Mouse (Mus musculus): ENCODE data around the gene Tmem170. TPM values are rescaled to one million over a fixed set of nuclear protein-coding genes. Genes with fewer than 3 reads are reported as not detected.
"Not testable (repeated sequence)": the region's sequence is repeated elsewhere in the genome, so short reads cannot be mapped to it uniquely, and the experiment has no call there.

The Tmem170 gene
- total RNA-seq, 1 experiment: 12.1 TPM

- H3K4me3 ChIP-seq (ENCODE audit: insufficient read depth in 1 of 2, low read depth in 1 of 2, low read length in 2 of 2, poor library complexity in 1 of 2, severe bottlenecking in 1 of 2): peak overlapping the region in 1 of 2 experiments; percentile 36; a peak in 2 of 4 replicates
- in situ Hi-C loops (cut with MboI; ENCODE audit: low sequenced_read_pairs in 2 of 2, unreplicated experiment in 2 of 2): no loop called here
- peaks cover 0 to 1% of the 10 kb centered on the region in 2 experiments; a peak in 1 of 4 replicates for H3K4me1 ChIP-seq (ENCODE audit: control insufficient read depth in 2 of 2, insufficient read depth in 2 of 2, low read length in 2 of 2, poor library complexity in 1 of 2)
- DNase-seq (ENCODE audit: low read depth, low spot score): no peak
- H3K27ac ChIP-seq (ENCODE audit: insufficient read depth, low read depth, low read length, poor library complexity, severe bottlenecking): no peak overlapping the region
- H3K9ac ChIP-seq (ENCODE audit: insufficient read depth, low read depth, low read length, poor library complexity, severe bottlenecking): peak overlapping the region; percentile 46; the same call in 1 of the 2 replicates
- no peaks in the 10 kb centered on the region for H3K9me3 ChIP-seq (ENCODE audit: control insufficient read depth, insufficient read depth, low read depth, low read length)
- H3K36me3 ChIP-seq (ENCODE audit: control insufficient read depth, insufficient read depth, low read length, poor library complexity, severe bottlenecking): no peaks in the 10 kb centered on the region
- TF ChIP-seq MAFK (IDR thresholded peaks at IDR 0.05; ENCODE audit: insufficient read depth, low read depth, low read length) (peak; percentile 86), ZC3H11A (IDR thresholded peaks at IDR 0.05; ENCODE audit: borderline replicate concordance, low read depth, low read length) (no peak)
These were observed 20.6 kb downstream of the Tmem170 start for GRCm38 (mm10) chr8:111855977-111856376.

- Histone ChIP-seq H3K4me3 (ENCODE audit: insufficient read depth in 1 of 2, low read depth in 1 of 2, low read length in 2 of 2, poor library complexity in 1 of 2, severe bottlenecking in 1 of 2) (peak within 1 kb of the TSS; percentile 76 to 85), H3K9me3 (ENCODE audit: control insufficient read depth, insufficient read depth, low read depth, low read length) (no peaks in the 10 kb centered on the region), H3K4me1 (ENCODE audit: control insufficient read depth in 2 of 2, insufficient read depth in 2 of 2, low read length in 2 of 2, poor library complexity in 1 of 2) (peaks cover 0 to 1% of the 10 kb centered on the region in 2 experiments; a peak in 1 of 4 replicates), H3K9ac (ENCODE audit: insufficient read depth, low read depth, low read length, poor library complexity, severe bottlenecking) (peak within 1 kb of the TSS; percentile 81), H3K27ac (ENCODE audit: insufficient read depth, low read depth, low read length, poor library complexity, severe bottlenecking) (no peak within 1 kb of the TSS), H3K36me3 (ENCODE audit: control insufficient read depth, insufficient read depth, low read length, poor library complexity, severe bottlenecking) (no peaks in the 10 kb centered on the region)
- peak; percentile 93 for DNase-seq (ENCODE audit: low read depth, low spot score)
- TF ChIP-seq HCFC1 (IDR thresholded peaks at IDR 0.05; ENCODE audit: borderline replicate concordance, insufficient read depth, low read length) (peak; percentile 100), ZNF384 (IDR thresholded peaks at IDR 0.05; ENCODE audit: low read depth, low read length) (0 out of 2 replicates have a peak, but pooled peaks have one; percentile 6), MAFK (IDR thresholded peaks at IDR 0.05; ENCODE audit: insufficient read depth, low read depth, low read length) (0 out of 2 replicates have a peak, but pooled peaks have one; percentile 18), ZC3H11A (IDR thresholded peaks at IDR 0.05; ENCODE audit: borderline replicate concordance, low read depth, low read length) (no peak), CHD2 (IDR thresholded peaks at IDR 0.05; ENCODE audit: low read depth, low read length) (peak; percentile 40; the same call in 1 of the 2 replicates)
- in situ Hi-C loops (cut with MboI; ENCODE audit: low sequenced_read_pairs in 2 of 2, unreplicated experiment in 2 of 2): no loop called here
These were observed 22.6 kb downstream of the Tmem170 start, which contains the start of gene Cfdp1 for GRCm38 (mm10) chr8:111853861-111854501. Cfdp1 (minus strand) TSS chr8:111854291.

GRCm38 (mm10) chr8:111853219-111853618 is 23.3 kb downstream of the Tmem170 start:
- Histone ChIP-seq H3K4me3 (ENCODE audit: insufficient read depth in 1 of 2, low read depth in 1 of 2, low read length in 2 of 2, poor library complexity in 1 of 2, severe bottlenecking in 1 of 2) (peak overlapping the region; percentile 76 to 85), H3K9ac (ENCODE audit: insufficient read depth, low read depth, low read length, poor library complexity, severe bottlenecking) (peak overlapping the region; percentile 81)
- H3K27ac ChIP-seq (ENCODE audit: insufficient read depth, low read depth, low read length, poor library complexity, severe bottlenecking); DNase-seq (ENCODE audit: low read depth, low spot score); H3K9me3 ChIP-seq (ENCODE audit: control insufficient read depth, insufficient read depth, low read depth, low read length); H3K36me3 ChIP-seq (ENCODE audit: control insufficient read depth, insufficient read depth, low read length, poor library complexity, severe bottlenecking); H3K4me1 ChIP-seq (ENCODE audit: control insufficient read depth in 2 of 2, insufficient read depth in 2 of 2, low read length in 2 of 2, poor library complexity in 1 of 2); in situ Hi-C loops (cut with MboI; ENCODE audit: low sequenced_read_pairs in 2 of 2, unreplicated experiment in 2 of 2): not testable (repeated sequence)
- TF ChIP-seq ZNF384 (IDR thresholded peaks at IDR 0.05; ENCODE audit: low read depth, low read length): peak; percentile 87

DNA sequence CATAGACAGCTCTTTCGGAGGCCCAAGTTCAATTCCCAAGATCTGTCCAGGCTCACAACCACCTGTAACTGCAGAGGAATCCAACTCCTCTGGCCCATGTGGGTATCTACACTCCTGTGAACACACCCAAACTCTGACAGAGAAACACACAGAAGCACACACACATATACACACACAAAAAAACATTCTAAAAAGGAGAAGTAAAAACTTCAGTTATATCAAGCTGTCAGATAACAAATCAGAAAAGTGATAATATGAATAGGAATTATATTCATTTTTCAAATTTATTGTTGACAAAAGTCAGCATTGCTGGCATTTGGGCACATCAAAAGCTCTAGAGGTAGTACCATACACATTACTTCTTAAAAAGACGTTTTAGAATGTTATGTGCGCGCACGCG is 29.8 kb downstream of the Tmem170 start:
- TF ChIP-seq MAFK (IDR thresholded peaks at IDR 0.05; ENCODE audit: insufficient read depth, low read depth, low read length): no peak
- TF ChIP-seq ZNF384 (IDR thresholded peaks at IDR 0.05; ENCODE audit: low read depth, low read length): no peak
- TF ChIP-seq CHD2 (IDR thresholded peaks at IDR 0.05; ENCODE audit: low read depth, low read length): no peak
- TF ChIP-seq HCFC1 (IDR thresholded peaks at IDR 0.05; ENCODE audit: borderline replicate concordance, insufficient read depth, low read length): no peak
- no peak for TF ChIP-seq ZC3H11A (IDR thresholded peaks at IDR 0.05; ENCODE audit: borderline replicate concordance, low read depth, low read length)
- DNase-seq (ENCODE audit: low read depth, low spot score): no peak
- H3K36me3 ChIP-seq (ENCODE audit: control insufficient read depth, insufficient read depth, low read length, poor library complexity, severe bottlenecking): peaks cover 8% of the 10 kb centered on the region

DNA sequence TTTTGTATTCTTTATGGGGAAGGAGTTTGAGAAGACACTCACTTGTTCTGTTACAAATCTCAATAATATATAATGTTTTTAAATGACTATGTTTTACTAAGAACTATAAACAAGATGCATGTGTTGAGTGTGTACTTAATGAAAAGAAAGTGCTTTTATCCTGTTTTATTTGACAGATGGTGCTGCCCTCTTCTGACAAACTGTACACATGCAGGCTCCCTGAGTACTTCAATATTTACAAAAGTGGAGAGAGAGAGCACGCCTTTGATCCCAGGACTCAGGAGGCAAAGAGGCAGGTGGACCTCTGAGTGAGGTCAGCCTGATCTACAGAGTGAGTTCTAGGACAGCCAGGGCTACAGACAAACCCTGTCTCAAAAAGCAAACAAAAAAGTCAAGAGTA is 41.0 kb downstream of the Tmem170 start:
- no peak for DNase-seq (ENCODE audit: low read depth, low spot score)
- H3K9ac ChIP-seq (ENCODE audit: insufficient read depth, low read depth, low read length, poor library complexity, severe bottlenecking): no peak overlapping the region
- H3K4me3 ChIP-seq (ENCODE audit: insufficient read depth in 1 of 2, low read depth in 1 of 2, low read length in 2 of 2, poor library complexity in 1 of 2, severe bottlenecking in 1 of 2): no peak overlapping the region
- no peak overlapping the region for H3K27ac ChIP-seq (ENCODE audit: insufficient read depth, low read depth, low read length, poor library complexity, severe bottlenecking)
- in situ Hi-C loops (cut with MboI; ENCODE audit: low sequenced_read_pairs in 2 of 2, unreplicated experiment in 2 of 2): loop anchor here in 1 of 2 experiments (10.0 kb wide), 1 partner anchor 131 kb away; no protein-coding TSS in a partner anchor
- H3K4me1 ChIP-seq (ENCODE audit: control insufficient read depth in 2 of 2, insufficient read depth in 2 of 2, low read length in 2 of 2, poor library complexity in 1 of 2): no peaks in the 10 kb centered on the region
- no peaks in the 10 kb centered on the region for H3K9me3 ChIP-seq (ENCODE audit: control insufficient read depth, insufficient read depth, low read depth, low read length)
- peaks cover 15% of the 10 kb centered on the region for H3K36me3 ChIP-seq (ENCODE audit: control insufficient read depth, insufficient read depth, low read length, poor library complexity, severe bottlenecking)
- no peak for TF ChIP-seq CHD2 (IDR thresholded peaks at IDR 0.05; ENCODE audit: low read depth, low read length)
- no peak for TF ChIP-seq HCFC1 (IDR thresholded peaks at IDR 0.05; ENCODE audit: borderline replicate concordance, insufficient read depth, low read length)
- TF ChIP-seq ZNF384 (IDR thresholded peaks at IDR 0.05; ENCODE audit: low read depth, low read length): no peak
- TF ChIP-seq ZC3H11A (IDR thresholded peaks at IDR 0.05; ENCODE audit: borderline replicate concordance, low read depth, low read length): no peak

More for the DNA sequence above, 29.8 kb downstream of the Tmem170 start:
- Histone ChIP-seq H3K9me3 (ENCODE audit: control insufficient read depth, insufficient read depth, low read depth, low read length) (no peaks in the 10 kb centered on the region), H3K9ac (ENCODE audit: insufficient read depth, low read depth, low read length, poor library complexity, severe bottlenecking) (no peak overlapping the region), H3K27ac (ENCODE audit: insufficient read depth, low read depth, low read length, poor library complexity, severe bottlenecking) (no peak overlapping the region), H3K4me1 (ENCODE audit: control insufficient read depth in 2 of 2, insufficient read depth in 2 of 2, low read length in 2 of 2, poor library complexity in 1 of 2) (no peaks in the 10 kb centered on the region), H3K4me3 (ENCODE audit: insufficient read depth in 1 of 2, low read depth in 1 of 2, low read length in 2 of 2, poor library complexity in 1 of 2, severe bottlenecking in 1 of 2) (no peak overlapping the region)
- in situ Hi-C loops (cut with MboI; ENCODE audit: low sequenced_read_pairs in 2 of 2, unreplicated experiment in 2 of 2): no loop called here
